In genomic region chr10:88146707-88147477, GRCm38 (mm10) we compare ENCODE assay signal across 8 mouse cellular contexts. TPM values are rescaled to one million over a fixed set of nuclear protein-coding genes. Genes with fewer than 3 reads are reported as not detected.
DNase-seq lines count a peak whose midpoint lies in the region; ATAC-seq and TF ChIP-seq lines count a peak whose summit lies in the region.

Gene Parpbp, minus strand, starts transcription at chr10:88146941.
Gene Nup37, plus strand, starts transcription at chr10:88146992.

- peak; percentile 89 for DNase-seq in gastrocnemius, postnatal 10 days
- peak; percentile 94 for DNase-seq in induced T-regulatory cell, adult 2 months (ENCODE audit: low read depth)
- peak; percentile 47 to 82 for DNase-seq in left cerebral cortex, adult 9 months (ENCODE audit: low spot score in 2 of 2)
- peak; percentile 88 for DNase-seq in right cerebral cortex, postnatal 14 days
- peak; percentile 82 to 89 for DNase-seq in urinary bladder, postnatal 4 days (ENCODE audit: low spot score in 2 of 2)

- H3K4me3 ChIP-seq in cortical plate, adult 2 months (ENCODE audit: insufficient read depth, low read length) = peak within 1 kb of the TSS; percentile 87

- TF ChIP-seq POLR2A in cortical plate, adult 2 months (IDR thresholded peaks at IDR 0.05; ENCODE audit: extremely low read depth, insufficient read depth, low read length) = peak; percentile 81

- no peaks in the 10 kb centered on the region for H3K4me1 ChIP-seq in cortical plate, adult 2 months (ENCODE audit: control insufficient read depth, insufficient read depth, low read length)

- H3K27ac ChIP-seq in cortical plate, adult 2 months (ENCODE audit: insufficient read depth, low read length) = no peak within 1 kb of the TSS

- peak; percentile 99 for ATAC-seq in activated CD4-positive, CD25-positive, alpha-beta regulatory T cell, adult 4 months
- ATAC-seq in megakaryocyte progenitor cell, adult 5-6 weeks (replicated peaks; ENCODE audit: poor library complexity) = peak; percentile 99

- TF ChIP-seq CTCF in cortical plate, adult 2 months (IDR thresholded peaks at IDR 0.05; ENCODE audit: extremely low read depth, insufficient read depth, low read length) = no peak

RNA-seq across cellular contexts. Expression of gene Parpbp, which starts in this region (rescaled TPM):
- polyA plus RNA-seq in activated CD4-positive, CD25-positive, alpha-beta regulatory T cell, adult 4 months (2017; shearing (Covaris generic)) = 1 to 10 TPM; 4.4 to 5.1 TPM
- 0.19 and 0.58 TPM in 2 replicates for polyA plus RNA-seq in cortical plate, adult 2 months (2012; rRNA removed)
- total RNA-seq in gastrocnemius, postnatal 10 days (2021) = 1 to 10 TPM; 1.7 to 2.1 TPM
- 16.8 and 19.9 TPM in 2 replicates for total RNA-seq in megakaryocyte progenitor cell, adult 5-6 weeks (2015)
- total RNA-seq in megakaryocyte progenitor cell, adult 5-6 weeks (2017) = 33.9 and 34.0 TPM in 2 replicates

RNA-seq across cellular contexts. Expression of gene Nup37, which starts in this region (rescaled TPM):
- 10 to 100 TPM; 37.7 to 48.6 TPM for polyA plus RNA-seq in activated CD4-positive, CD25-positive, alpha-beta regulatory T cell, adult 4 months (2017; shearing (Covaris generic))
- 7.4 and 7.8 TPM in 2 replicates for polyA plus RNA-seq in cortical plate, adult 2 months (2012; rRNA removed)
- total RNA-seq in gastrocnemius, postnatal 10 days (2021) = 1 to 10 TPM; 6.3 to 8.2 TPM
- total RNA-seq in megakaryocyte progenitor cell, adult 5-6 weeks (2015) = 67.5 and 73.7 TPM in 2 replicates
- total RNA-seq in megakaryocyte progenitor cell, adult 5-6 weeks (2017) = 69.6 and 78.1 TPM in 2 replicates

Comparison
In these comparisons a context has a peak if more than half of its experiments do, and no peak if none do; other contexts are left out.
1. RNA of gene Parpbp (total RNA-seq): 16.8 to 34.0 TPM in megakaryocyte progenitor cell, adult 5-6 weeks; 1.7 to 2.1 TPM in gastrocnemius, postnatal 10 days; every median in the first group is over 4 times any median in the second.
2. RNA of gene Nup37 (total RNA-seq): 67.5 to 78.1 TPM in megakaryocyte progenitor cell, adult 5-6 weeks; 6.3 to 8.2 TPM in gastrocnemius, postnatal 10 days; every median in the first group is over 4 times any median in the second.
3. Peak in every context shown above with its lines, with median percentiles within 50 percentile points of each other: DNase-seq.